Mouse (Mus musculus): ENCODE results near the gene Rorb.

Rorb gene

DNA sequence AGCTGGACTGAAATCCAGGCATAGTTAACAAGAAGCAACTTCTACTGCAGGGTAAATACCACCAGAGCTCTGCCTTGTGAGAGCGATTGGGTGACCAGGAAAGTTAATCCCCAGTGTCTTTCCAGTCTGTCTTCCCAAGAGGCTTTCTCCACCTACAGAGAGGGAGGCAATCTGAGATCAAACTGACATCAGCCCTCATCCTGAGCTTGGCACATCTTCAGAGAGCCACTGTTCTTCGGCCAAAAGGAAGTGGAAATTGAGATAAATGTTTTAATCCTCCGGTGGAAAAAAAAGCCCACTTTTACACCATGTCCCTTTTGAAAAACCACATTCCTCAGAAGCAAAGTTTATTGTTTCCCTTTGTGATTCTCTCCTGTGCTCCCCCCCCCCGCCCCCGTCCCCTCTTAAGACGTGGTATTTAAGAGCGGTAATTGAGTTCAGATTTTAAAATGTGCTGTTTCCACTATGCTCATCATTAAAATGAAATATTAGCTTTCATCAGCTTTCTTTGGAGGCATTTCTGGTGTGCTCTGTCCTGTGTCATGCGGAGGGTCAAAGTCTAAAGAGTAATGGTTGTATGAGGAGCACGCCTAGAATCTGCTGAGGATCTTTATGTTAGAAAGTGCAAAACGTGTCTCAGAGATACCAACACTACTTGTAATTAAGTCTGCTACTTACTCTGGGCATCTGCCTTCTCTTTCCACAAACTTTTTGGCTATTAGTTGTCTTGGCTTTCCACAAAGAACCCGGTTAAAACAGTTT, 223.2 kb downstream of the Rorb start:
- DNase-seq: no peak

- no peak for DNase-seq
Measured at GRCm38 (mm10) chr19:18881162-18881561, 229.8 kb downstream of the Rorb start.
